Mouse (Mus musculus) right cerebral cortex, postnatal 36 days (tissue): ENCODE results near the gene Ifnk.

Experiments
- DNase-seq, 2 experiments: peaks; one replicate each; pipeline ENCODE4 v3.0.0; 2022; ENCODE audit warnings: low spot score in 2 of 2, mixed read lengths in 1 of 2

Ifnk gene

DNA sequence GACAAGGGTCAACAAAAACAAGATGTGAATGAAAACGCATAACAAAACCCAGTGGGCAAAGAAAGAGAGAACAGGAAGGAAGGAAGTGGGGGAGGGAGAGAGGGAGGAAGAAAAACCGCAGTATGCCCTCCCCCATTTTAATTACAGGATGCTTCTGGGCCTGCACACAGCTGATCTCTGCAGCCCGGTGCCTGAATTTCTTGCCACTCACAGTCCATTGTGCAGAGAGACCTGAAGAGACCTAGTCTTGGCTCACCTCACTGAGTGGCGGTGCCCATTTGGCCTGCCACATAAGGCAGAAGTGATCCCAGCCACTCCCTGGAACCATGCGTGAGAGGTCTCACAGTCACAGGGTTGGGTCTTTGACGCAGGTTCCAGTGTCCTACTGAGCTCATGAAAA lies 13.8 kb upstream of the Ifnk start:
- DNase-seq: no peak

DNA sequence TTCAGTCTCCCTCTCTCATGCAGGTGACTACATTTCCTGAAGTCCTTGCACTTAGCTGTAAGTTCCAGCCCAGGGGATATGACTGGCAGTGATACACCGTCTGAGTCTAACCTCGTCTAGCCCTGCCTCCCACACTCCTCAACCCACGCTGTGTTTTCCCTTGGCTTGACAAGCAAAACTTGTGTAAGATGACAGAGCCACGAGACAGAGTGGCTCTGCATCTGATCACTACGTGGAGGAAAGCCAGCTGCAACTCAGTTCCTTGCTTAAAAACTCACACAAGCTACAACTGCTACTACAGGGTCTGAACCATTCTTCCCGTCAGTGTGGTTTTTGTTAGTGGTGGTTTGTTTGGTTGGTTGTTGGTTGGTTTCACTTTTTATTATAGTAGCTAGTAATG lies 11.5 kb upstream of the Ifnk start:
- DNase-seq: no peak

DNA sequence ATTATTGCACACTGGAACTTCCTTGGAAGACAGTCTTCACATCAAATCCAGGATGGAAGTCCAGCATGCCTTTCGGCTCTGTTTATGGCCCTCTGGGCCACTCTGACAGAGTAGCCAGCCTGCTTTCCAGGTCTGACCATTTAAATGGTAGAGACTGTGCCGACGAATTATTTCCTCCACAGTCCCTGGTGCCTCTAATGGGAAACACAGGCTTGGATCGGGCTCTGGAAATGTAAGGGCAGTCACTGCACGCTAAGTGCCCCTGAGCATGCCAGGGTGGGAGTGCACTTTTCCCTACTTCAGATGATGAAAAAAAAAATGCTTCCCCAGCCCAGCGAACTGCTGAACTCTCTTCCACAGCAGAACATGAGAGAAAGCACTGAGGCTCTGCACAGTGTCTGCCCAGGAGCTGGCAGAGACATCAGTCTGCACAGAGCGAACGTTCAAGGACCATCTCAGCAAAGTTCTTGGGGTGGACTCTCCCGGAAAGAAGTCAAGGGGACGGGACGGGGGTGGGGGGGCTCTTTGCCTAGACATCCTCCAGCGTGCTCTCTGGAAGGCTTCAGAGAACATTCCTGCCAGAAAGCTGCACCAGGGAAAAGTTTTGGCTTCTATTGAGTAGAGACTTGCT lies 8.3 kb upstream of the Ifnk start:
- no peak for DNase-seq

DNA sequence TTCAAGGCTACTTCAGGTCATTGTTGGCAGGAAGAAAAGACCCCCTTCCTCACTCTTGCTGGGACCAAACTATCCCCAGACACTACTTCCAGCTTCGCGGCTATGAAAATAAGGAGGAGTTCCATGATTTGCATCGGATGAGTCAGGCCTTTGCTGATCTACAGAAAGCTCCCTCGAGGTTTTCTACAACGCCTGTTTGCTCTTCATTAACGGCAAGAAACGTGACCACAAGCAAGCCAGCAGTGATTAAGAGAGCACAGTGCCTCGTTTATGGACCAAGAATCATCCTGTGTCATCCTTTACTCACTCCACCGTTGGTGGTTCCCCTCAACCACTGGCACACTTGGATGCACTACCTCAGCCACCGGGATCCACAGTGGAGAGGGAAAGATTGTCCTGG lies 6.1 kb upstream of the Ifnk start:
- DNase-seq: no peak

DNA sequence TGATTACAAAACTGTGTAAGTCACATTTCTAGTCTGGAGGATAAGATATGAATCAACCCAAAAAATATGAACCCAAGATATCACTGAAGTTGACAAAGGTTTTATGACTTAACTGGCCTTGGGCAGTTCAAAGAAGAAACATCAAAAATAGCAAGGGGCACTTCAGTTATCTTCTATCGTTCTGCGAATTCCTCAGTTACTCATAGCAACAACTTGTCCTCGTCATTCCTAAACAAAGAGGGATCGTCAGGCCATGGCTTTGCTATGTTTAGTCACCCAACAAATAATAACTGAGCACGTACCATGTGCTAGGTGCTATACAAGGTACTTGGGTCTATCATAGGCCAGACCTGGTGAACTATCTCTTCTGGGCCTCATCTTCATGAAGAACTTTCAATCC lies 5.3 kb upstream of the Ifnk start:
- no peak for DNase-seq

DNA sequence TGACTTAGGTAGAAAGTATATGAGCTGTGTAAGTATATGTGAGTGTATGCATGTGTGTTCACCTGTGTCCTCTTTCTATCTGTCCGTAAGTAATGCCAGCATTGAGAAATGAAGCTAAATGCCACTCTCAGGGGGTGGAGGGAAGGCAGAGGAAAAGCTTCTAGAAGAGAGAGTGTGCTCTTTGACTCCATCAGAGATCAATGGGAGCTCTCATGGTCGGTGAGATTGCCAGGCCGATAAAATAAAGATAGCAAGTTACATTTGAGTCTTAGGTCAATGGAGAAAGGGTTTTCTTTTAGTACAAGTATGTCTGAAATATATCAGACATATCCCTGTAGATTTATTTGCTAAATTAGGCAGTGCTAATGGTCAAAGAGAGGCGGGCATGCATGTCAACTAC lies 3.5 kb upstream of the Ifnk start:
- no peak for DNase-seq

DNA sequence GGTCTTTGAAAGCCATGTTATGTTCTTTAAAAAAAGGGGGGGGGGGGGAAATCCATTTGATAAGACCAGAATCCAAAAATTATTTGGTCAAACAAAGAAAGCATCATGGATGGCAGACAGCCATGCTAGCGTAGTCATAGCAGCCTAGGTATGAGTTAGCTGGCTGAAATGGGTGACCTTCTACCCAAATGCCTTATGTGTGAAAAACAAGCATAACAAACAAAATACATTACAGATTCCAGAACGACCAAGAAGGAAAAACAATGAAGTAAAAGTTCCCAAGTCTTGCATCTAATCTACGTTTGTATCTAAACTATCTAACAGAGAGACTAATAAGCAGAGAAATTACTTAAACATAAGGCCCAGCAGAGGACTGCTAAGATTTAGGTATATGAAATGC lies 1.1 kb upstream of the Ifnk start:
- no peak for DNase-seq

DNA sequence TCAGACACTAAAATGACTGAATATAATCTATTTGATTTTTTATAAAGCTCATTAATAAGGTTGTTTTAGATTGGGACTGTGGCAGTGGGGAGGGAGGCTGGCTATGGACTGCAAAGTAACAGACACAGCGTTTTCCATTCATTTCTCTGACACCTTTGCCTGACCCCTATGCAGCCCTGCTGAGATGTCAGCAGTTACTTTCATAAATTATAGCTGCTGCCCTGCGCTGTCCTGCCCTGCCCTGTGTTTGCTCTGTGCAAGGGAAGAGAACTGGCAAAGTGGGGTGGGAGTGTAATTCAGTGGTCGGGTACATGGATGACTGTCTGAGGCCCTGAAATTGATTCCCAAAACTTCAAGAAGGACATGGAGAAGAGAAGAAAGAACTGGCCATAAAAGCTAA lies 2.2 kb downstream of the Ifnk start:
- DNase-seq: no peak

DNA sequence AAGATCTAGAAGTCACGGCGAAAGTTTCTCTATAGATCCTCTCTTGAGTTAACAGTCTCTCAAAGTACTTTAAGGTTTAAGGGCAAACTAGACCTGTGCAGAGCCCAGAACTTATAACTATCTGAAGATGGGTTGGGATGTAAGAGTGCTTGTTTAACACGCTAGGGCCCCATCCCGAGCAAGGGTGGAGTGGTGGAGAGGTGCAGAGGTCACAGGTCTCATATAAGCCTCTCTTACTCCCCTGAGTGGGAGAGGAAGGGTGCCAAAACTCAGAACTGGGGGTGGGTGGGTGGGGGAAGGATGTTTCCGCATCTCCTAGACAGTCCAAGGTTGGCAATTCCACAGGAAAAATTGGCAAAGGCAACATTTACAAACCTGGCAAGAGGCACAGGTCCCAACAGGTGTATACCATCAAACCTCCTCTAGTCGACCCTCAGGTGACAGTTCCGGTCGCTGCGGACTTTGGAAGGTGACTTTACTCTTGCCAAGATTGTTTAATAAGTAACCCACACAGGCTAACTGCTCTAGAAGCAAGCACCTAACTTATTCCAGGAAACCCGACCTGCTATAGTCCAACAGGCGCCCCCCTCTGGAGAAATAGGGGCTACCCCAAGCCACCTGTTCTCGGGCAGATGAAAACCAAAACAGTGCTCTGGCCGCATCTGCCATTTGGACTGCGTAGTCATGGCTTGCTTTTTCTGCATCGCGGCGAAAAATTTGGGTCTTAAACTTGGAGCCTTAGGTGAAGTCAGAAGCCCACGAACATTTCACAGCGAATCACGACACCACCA lies 3.5 kb downstream of the Ifnk start:
- DNase-seq: no peak

DNA sequence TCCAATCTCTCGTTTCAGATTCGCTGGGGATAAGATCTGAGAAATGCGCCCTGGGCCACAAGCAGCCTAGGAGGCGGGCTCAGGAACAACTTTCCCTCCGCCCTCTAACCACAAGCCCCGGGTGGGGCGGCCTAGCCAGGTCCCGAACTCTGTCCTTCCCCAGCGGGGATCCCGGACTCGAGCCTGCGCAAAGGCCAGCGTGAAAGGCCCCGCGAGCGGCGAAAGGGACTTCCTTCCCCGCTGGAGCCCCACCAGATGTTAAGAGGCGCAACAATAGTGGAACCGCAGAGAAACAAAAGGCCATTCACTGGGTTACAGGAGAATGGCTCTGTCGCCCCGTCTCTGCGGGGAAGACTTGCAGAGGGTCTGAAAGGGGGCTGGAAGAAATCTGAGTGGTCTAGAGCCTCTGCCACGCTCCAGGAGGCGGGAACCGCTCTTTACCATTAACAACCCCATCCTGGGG lies 4.3 kb downstream of the Ifnk start:
- peak in 1 of 2 experiments; percentile 14 for DNase-seq

DNA sequence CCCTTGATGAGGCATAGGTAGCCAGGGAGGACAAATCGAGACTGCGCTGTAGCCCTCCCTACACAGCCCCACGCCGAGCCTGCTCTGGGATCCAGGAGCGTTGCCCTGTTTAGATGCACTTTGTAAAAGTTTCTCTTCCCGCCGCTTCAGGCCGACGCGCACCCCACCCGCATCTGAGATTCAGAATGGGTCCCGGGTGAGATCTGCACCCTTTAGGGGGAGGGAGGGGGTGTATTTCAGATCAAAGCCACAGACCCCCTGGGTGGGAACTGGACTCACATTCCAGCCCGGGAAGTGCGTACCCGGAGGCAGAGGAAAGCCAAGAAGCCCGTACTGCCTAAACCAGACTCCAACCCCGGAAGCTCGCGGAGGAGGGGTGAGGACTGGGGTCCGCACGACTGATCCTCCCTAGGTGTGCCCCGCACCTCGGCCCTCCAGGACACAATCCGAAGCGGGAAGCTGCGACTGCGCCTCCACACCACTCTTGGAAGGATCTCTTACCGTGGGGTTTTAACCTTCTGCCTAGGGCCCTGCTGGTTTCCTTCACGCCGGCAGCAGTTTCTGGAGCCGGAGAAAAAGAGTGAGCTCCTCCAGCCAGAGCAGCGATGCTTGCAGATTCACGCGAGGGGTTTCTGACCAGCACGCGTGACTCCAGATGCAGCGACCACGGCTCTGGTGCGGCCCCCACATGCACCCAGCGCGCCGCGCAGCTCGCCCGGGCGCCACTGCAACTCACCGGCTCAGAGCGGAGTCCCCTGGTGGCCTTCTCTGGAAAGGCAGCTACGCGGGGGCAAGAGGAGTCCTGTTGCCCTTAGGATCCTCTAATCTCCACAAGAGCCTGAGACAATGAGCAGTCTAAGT lies 5.1 kb downstream of the Ifnk start, which contains the start of gene Mob3b:
Gene Mob3b, minus strand, starts transcription at position 734 of the 861 bp plus-strand sequence.
- DNase-seq: peak; percentile 49 to 61

DNA sequence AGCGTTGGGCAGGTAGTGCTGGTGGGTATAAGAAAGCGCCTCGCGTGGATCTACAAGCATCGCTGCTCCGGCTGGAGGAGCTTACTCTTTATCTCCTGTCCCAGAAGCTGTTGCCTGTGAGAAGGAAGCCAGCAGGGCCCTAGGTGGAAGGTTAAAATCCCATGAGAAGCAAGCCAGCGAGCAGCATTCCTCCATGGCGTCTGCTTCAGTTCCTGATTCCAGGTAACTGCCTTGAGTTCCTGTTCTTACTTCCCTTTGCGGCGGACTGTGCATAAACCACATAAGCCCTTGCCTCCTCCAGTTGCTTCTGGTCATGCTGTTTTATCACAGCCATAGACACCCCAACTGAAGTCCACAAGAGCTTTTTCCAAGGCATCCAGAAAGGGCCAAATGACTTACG lies 6.0 kb downstream of the Ifnk start:
- DNase-seq: no peak

DNA sequence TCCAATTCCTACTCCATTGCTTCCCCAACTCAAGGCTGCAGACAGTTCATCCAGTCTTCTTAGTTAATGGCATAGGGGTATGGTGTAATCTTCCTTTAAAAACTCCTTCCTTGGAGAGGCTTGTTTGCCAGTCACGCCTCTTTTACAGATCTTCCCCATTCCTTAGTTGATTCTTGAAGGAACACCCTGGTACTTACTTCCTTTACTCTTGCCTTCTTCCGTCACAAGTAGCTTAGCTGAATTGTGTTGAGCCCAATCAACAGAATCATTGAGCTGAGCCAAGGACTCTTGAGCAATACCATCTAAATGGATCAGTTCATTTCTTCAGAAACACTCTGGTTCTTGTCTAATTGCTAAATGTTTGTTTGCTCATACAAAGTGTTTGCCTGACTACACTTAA lies 13.4 kb downstream of the Ifnk start:
- DNase-seq: no peak

DNA sequence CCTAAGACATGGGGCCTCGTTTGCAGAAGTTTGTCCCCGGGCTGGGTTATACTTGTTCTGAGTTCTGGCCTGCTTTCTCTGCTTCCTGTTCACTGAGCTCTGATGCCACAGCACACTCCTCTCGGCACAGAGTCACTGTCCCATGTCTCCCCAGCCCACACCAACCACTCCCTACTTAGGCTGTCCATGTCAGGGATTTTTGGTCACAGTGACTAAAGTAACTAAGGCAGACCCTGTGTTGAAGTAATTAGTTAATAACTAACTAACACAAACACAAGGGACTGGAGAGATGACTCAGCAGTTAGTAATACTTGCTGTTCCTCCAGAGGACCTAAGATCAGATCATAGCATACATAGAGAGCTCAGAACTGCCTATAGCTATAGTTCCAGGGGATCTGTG lies 14.1 kb downstream of the Ifnk start:
- DNase-seq: no peak

DNA sequence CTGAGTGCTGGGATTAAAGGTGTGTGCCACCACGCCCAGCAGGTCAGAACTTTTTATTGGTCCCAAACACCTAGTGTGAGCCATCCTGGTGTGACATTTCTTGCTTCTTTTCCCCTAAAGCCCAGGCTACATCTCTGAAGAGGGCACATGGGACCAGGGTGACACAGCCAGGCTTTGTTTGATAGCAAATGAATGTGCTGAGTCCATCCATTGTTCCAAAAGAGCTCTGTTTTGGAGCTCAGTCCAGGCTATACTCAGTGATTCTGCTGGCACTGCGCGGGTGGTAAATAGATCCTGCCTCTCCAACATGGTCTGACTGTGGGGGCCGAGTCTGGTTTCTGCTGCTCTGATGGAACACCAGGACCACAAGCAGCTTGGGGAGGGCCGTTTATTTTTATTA lies 16.0 kb downstream of the Ifnk start:
- no peak for DNase-seq

DNA sequence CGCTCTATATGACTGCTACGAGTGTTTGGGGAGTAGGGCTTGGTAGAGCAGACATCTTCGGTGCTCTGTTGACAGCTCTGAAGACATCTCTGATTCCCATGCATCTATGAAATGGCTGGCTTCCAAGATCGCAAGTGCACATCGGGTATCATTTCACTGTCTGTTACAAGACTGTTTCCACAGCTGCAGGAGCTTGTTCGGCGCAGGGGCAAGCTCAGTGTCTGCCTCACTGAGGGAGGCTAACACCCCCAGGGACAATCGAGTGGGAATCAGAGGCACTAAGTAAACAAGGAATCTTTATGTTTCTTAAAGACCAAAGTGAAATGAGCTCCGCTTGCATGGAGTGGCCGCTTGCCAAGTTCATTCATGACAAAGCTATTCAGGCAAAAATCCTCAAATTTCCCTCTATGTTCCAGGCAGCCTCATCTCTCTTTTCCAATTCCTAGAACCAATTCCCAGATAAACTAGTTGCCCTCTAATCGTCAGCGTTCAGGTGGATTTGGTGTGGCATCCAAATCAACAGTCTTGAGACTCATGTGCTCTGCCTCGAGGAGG lies 17.8 kb downstream of the Ifnk start:
- DNase-seq: no peak

DNA sequence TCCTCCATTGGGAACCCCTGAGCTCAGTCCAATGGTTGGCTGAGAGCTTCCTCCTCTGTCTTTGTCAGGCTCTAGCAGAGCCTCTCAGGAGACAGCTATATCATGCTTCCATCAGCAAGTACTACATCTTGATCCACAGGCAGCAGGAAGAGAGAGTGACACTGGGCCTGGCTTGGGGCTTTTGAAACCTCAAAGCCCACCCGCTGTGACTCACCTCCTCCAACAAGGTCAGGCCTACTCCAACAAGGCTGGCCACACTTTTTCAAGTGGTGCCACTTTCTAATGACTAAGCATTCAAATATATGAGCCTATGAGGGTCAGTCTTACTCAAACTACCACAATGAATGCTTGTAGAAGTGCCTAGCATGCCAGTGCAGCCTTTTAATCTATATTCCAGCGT lies 20.6 kb downstream of the Ifnk start:
- no peak for DNase-seq

DNA sequence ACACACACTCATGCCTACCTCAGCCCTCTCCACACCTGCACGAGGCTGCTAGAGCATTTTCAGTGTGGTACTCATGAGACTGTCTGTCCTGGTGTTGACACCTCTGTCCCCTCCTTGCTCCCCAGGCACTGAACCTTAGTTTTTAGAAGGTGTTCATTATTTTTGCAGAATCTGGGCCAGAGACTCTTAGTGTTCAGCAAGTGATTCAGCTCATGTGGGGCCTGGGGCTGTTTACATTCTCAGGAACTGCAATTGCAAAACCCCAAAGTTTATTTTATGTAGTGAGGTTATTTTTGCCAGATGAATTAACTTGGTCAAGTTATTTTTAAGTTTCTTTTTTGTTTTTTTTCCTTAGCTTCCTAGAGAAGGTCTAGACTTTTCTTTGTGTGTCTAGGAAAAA lies 21.7 kb downstream of the Ifnk start:
- no peak for DNase-seq

DNA sequence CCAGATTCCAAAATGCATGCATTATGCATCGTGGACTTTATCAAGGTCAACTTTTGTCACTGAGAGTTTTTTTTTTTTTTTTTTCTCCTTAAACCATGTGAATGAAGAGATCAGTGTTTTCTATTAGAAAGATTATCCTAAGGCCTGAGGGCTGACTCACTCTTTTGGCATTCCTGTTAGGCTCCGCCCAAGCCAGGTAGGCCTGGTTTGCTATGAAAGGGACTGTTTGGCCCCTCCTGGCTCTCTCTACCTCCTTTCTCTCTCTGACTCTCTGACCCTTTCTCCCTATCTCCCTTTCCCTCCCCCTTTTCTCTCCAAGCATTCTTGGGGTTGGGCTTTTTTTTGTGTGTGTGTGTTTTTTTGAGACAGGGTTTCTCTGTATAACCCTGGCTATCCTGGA lies 23.7 kb downstream of the Ifnk start:
- DNase-seq: no peak

DNA sequence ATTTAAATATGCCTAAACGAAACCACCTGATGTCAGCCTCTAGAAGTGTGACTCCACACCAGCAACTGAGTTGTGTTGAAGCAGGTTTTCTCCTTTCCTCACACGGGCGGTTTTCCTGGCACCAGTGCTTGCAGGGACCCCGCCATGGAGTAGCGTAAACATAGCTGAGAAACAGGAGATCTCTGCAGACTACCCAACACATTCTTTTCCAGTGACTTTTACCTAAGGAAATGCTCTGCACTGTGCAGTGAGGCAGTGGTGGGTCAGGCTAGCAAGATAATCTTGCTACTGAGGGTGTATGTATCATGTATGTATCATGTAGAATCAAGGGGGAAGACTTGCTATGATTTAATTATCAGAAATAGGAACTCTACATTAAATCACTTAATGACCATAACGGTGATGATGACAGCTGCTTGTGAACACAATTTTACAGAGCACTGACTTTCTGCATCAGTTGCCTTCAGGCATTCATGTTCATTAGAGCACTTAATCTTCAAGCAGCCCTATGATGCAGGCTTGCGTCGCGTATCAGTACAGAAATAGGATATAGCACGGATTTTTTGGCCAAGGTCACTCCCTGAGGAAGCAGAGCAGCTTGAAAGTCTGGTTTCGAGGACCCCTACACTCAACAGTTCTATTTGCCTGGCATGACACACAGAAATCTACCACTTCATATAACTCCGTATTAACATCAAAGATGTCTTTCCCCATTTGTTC lies 26.2 kb downstream of the Ifnk start:
- no peak for DNase-seq

DNA sequence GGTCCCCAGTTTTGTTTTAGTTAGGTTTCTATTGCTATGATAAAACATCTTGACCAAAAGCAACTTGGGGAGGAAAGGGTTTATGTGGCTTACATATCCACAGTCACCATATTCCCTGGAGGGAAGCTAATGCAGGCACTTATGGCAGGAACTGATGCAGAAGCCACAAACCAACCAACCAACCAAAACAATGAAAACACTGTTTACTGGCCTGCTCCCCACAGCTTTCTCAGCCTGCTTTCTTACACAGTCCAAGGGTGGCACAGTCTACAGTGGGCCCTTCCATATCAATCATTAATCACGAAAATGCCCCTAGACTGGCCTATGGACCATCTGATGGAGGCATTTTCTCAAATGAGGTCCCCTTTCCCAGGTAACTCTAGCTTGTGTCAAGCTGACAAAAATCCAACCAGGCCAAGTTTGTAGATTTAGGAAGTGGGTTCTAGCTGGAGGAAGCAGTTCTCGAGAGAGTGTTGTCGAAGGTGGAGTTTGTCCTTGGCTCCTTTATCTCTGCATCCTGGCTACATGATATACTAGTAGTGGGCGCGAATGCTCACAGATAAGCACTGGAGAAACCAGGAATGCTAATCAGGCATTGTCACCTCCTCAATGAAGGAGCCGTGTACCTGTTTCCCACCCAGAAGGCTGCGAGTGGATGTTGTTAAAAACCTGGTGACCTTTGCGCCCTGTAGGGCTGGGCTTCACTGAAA lies 35.9 kb downstream of the Ifnk start:
- DNase-seq: no peak
